Comparison of ENCODE assay signal across 9 mouse cellular contexts in genomic region chr5:36722415-36722856, GRCm38 (mm10). TPM values are rescaled to one million over a fixed set of nuclear protein-coding genes. Genes with fewer than 3 reads are reported as not detected.
DNase-seq lines count a peak whose midpoint lies in the region; ATAC-seq and TF ChIP-seq lines count a peak whose summit lies in the region.
"Had no signal": no experiment of that assay in that cellular context is flagged by ENCODE, and none has a peak within 500 bp of the region (broad histone marks: within the 10 kb centered on the region; RNA-seq: fewer than 3 reads in every experiment).

No protein-coding gene starts in this region.

- 56% methylated on average over 6 of the region's 6 CpGs for WGBS in heart, embryonic 10.5 days
- WGBS in stomach, embryonic 15.5 days, result 71% methylated on average over 6 of the region's 6 CpGs
- WGBS in cerebellum, adult 2 months, result 88% methylated on average over 6 of the region's 6 CpGs

- H3K27ac ChIP-seq in heart, embryonic 10.5 days, result peak overlapping the region; percentile 78
- H3K27ac ChIP-seq in stomach, embryonic 15.5 days, result peak overlapping the region; percentile 49; the same call in 1 of the 2 replicates
- no peak overlapping the region for H3K27ac ChIP-seq in cerebellum, adult 2 months (ENCODE audit: insufficient read depth, low read length)
- H3K27ac ChIP-seq: lung, embryonic 15.5 days had no signal

- H3K4me2 ChIP-seq in stomach, embryonic 15.5 days, result no peak overlapping the region
- H3K4me2 ChIP-seq: lung, embryonic 15.5 days had no signal

- no peaks in the 10 kb centered on the region for H3K36me3 ChIP-seq in heart, embryonic 10.5 days
- H3K36me3 ChIP-seq in stomach, embryonic 15.5 days, result no peaks in the 10 kb centered on the region
- H3K36me3 ChIP-seq: lung, embryonic 15.5 days had no signal

- intact Hi-C loops in heart, postnatal 36 days (cut with DNase I), result no loop called here

- no peak for TF ChIP-seq CTCF in cerebellum, adult 2 months (IDR thresholded peaks at IDR 0.05; ENCODE audit: borderline replicate concordance, insufficient read depth, low read depth, low read length)

- H3K27me3 ChIP-seq in heart, embryonic 10.5 days (ENCODE audit: insufficient read depth, poor library complexity, severe bottlenecking), result no peaks in the 10 kb centered on the region
- no peaks in the 10 kb centered on the region for H3K27me3 ChIP-seq in stomach, embryonic 15.5 days (replicated peaks)
- H3K27me3 ChIP-seq in cerebellum, adult 2 months (ENCODE audit: control insufficient read depth, insufficient read depth, low read length), result no peaks in the 10 kb centered on the region

- H3K4me1 ChIP-seq in heart, embryonic 10.5 days, result peaks cover 57% of the 10 kb centered on the region
- 0 out of 2 replicates have a peak, but pooled peaks cover 4% of the 10 kb centered on the region for H3K4me1 ChIP-seq in stomach, embryonic 15.5 days
- H3K4me1 ChIP-seq in cerebellum, adult 2 months (ENCODE audit: control insufficient read depth, insufficient read depth, low read length), result peaks cover 20% of the 10 kb centered on the region
- H3K4me1 ChIP-seq: lung, embryonic 15.5 days had no signal

- H3K9me3 ChIP-seq in heart, embryonic 10.5 days, result no peaks in the 10 kb centered on the region
- no peaks in the 10 kb centered on the region for H3K9me3 ChIP-seq in stomach, embryonic 15.5 days
- H3K9me3 ChIP-seq: lung, embryonic 15.5 days had no signal

- TF ChIP-seq POLR2A in cerebellum, adult 2 months (IDR thresholded peaks at IDR 0.05; ENCODE audit: borderline replicate concordance, insufficient read depth, low read length), result no peak

- H3K9ac ChIP-seq in stomach, embryonic 15.5 days, result no peak overlapping the region
- H3K9ac ChIP-seq: lung, embryonic 15.5 days had no signal

- no peak for DNase-seq in heart, embryonic 10.5 days (ENCODE audit: low spot score)
- no peak for DNase-seq in heart, postnatal 36 days
- peak; percentile 73 for DNase-seq in adrenal gland, postnatal 10 days
- DNase-seq in right cerebral cortex, postnatal 36 days (ENCODE audit: low spot score in 2 of 2), result no peak
- no peak for DNase-seq in embryo, embryonic 11 days
- no peak for DNase-seq in cerebellum, adult 2 months

- H3K4me3 ChIP-seq in heart, embryonic 10.5 days, result no peak overlapping the region
- no peak overlapping the region for H3K4me3 ChIP-seq in stomach, embryonic 15.5 days (replicated peaks)
- H3K4me3 ChIP-seq in cerebellum, adult 2 months (replicated peaks; ENCODE audit: insufficient read depth, low read depth, low read length), result no peak overlapping the region
- H3K4me3 ChIP-seq: lung, embryonic 15.5 days had no signal

- peak; percentile 67 for ATAC-seq in inflammation-experienced regulatory T-cells, adult 6 months
- ATAC-seq in stomach, embryonic 15.5 days (ENCODE audit: insufficient read depth, low FRiP score, low read depth), result no peak

RNA-seq across cellular contexts. Expression of gene Bloc1s4, which starts 26.0 kb away (rescaled TPM):
- polyA plus RNA-seq in heart, embryonic 10.5 days (2016; fragmentation: Nextera tagmentation; extraction: Ambion mirVana), result 19.5 and 27.1 TPM in 2 replicates
- 10 to 100 TPM; 10.3 to 14.2 TPM for total RNA-seq in heart, postnatal 36 days (2021)
- total RNA-seq in adrenal gland, postnatal 10 days (2021), result 10 to 100 TPM; 22.6 to 27.2 TPM
- polyA plus RNA-seq in inflammation-experienced regulatory T-cells, adult 6 months (2017; shearing (Covaris generic)), result 1 to 10 TPM; 1.0 to 1.9 (median 1.1) TPM
- polyA plus RNA-seq in stomach, embryonic 15.5 days (2015; fragmentation: Nextera tagmentation; extraction: Ambion mirVana), result 23.2 and 26.3 TPM in 2 replicates
- 27.0 and 27.7 TPM in 2 replicates for polyA plus RNA-seq in cerebellum, adult 2 months (2012; rRNA removed)

RNA-seq across cellular contexts. Expression of gene D5Ertd579e, which starts 26.6 kb away (rescaled TPM):
- polyA plus RNA-seq in heart, embryonic 10.5 days (2016; fragmentation: Nextera tagmentation; extraction: Ambion mirVana), result 25.5 and 33.7 TPM in 2 replicates
- total RNA-seq in heart, postnatal 36 days (2021), result 10 to 100 TPM; 75.5 to 90.6 TPM
- 10 to 100 TPM; 49.6 to 64.1 TPM for total RNA-seq in adrenal gland, postnatal 10 days (2021)
- polyA plus RNA-seq in inflammation-experienced regulatory T-cells, adult 6 months (2017; shearing (Covaris generic)), result 10 to 100 TPM; 18.2 to 32.6 (median 28.6) TPM
- polyA plus RNA-seq in stomach, embryonic 15.5 days (2015; fragmentation: Nextera tagmentation; extraction: Ambion mirVana), result 19.6 and 20.0 TPM in 2 replicates
- 69.4 and 75.9 TPM in 2 replicates for polyA plus RNA-seq in cerebellum, adult 2 months (2012; rRNA removed)
